Mouse (Mus musculus): ENCODE data around the gene Gsx2.

GRCm38 (mm10) chr5:75046681-75047321, 28.6 kb upstream of the Gsx2 start:
- no peak for TF ChIP-seq CTCF (IDR thresholded peaks at IDR 0.05; ENCODE audit: control insufficient read depth, insufficient read depth, low read length)
- TF ChIP-seq POLR2A (IDR thresholded peaks at IDR 0.05; ENCODE audit: borderline replicate concordance, control insufficient read depth, low read depth, low read length): no peak
